In genomic region chr7:67803857-67804215, GRCm38 (mm10) we compare ENCODE assay signal across 7 mouse cellular contexts. TPM values are rescaled to one million over a fixed set of nuclear protein-coding genes. Genes with fewer than 3 reads are reported as not detected.
DNase-seq lines count a peak whose midpoint lies in the region; ATAC-seq and TF ChIP-seq lines count a peak whose summit lies in the region.

No protein-coding gene starts in this region.

- H3K4me2 ChIP-seq in lung, embryonic 14.5 days, result peak overlapping the region; percentile 64
- H3K4me2 ChIP-seq in neural tube, embryonic 15.5 days, result peak overlapping the region; percentile 61

- no peaks in the 10 kb centered on the region for H3K36me3 ChIP-seq in lung, embryonic 14.5 days (ENCODE audit: insufficient read depth)
- no peaks in the 10 kb centered on the region for H3K36me3 ChIP-seq in forebrain, embryonic 10.5 days (replicated peaks)
- no peaks in the 10 kb centered on the region for H3K36me3 ChIP-seq in limb, embryonic 10.5 days
- no peaks in the 10 kb centered on the region for H3K36me3 ChIP-seq in neural tube, embryonic 15.5 days

- no peak for DNase-seq in lung, embryonic 14.5 days
- DNase-seq in lung, adult 18-20 months, result no peak
- DNase-seq in forebrain, embryonic 10.5 days (ENCODE audit: extremely low spot score, low spot score), result no peak
- DNase-seq in limb, embryonic 10.5 days (ENCODE audit: low spot score), result no peak
- DNase-seq in B cell, adult 2 months, result no peak
- DNase-seq in left cerebral cortex, adult 11 months (ENCODE audit: low spot score), result no peak

- H3K9ac ChIP-seq in lung, embryonic 14.5 days, result peak overlapping the region; percentile 23
- 0 out of 2 replicates have a peak overlapping the region, but pooled peaks have one; percentile 18 for H3K9ac ChIP-seq in neural tube, embryonic 15.5 days (replicated peaks)

- 13% methylated on average over 12 of the region's 13 CpGs for WGBS in lung, embryonic 14.5 days
- WGBS in forebrain, embryonic 10.5 days, result 18% methylated on average over 12 of the region's 13 CpGs
- WGBS in limb, embryonic 10.5 days, result 12% methylated on average over 11 of the region's 13 CpGs
- 19% methylated on average over 13 of the region's 13 CpGs for WGBS in neural tube, embryonic 15.5 days

- H3K4me3 ChIP-seq in lung, embryonic 14.5 days (ENCODE audit: low read depth, low read length), result peak overlapping the region; percentile 37
- H3K4me3 ChIP-seq in forebrain, embryonic 10.5 days, result peak overlapping the region; percentile 51
- H3K4me3 ChIP-seq in limb, embryonic 10.5 days, result peak overlapping the region; percentile 50
- peak overlapping the region; percentile 35 for H3K4me3 ChIP-seq in neural tube, embryonic 15.5 days (replicated peaks)

- no peaks in the 10 kb centered on the region for H3K27me3 ChIP-seq in lung, embryonic 14.5 days (ENCODE audit: insufficient read depth, low read length)
- H3K27me3 ChIP-seq in forebrain, embryonic 10.5 days (ENCODE audit: poor library complexity, severe bottlenecking), result peaks cover 14% of the 10 kb centered on the region
- H3K27me3 ChIP-seq in limb, embryonic 10.5 days (ENCODE audit: low read depth, poor library complexity, severe bottlenecking), result peaks cover 14% of the 10 kb centered on the region
- H3K27me3 ChIP-seq in neural tube, embryonic 15.5 days (replicated peaks), result no peaks in the 10 kb centered on the region

- no peak overlapping the region for H3K27ac ChIP-seq in lung, embryonic 14.5 days (ENCODE audit: low read depth)
- peak overlapping the region; percentile 74 for H3K27ac ChIP-seq in forebrain, embryonic 10.5 days
- H3K27ac ChIP-seq in limb, embryonic 10.5 days, result peak overlapping the region; percentile 73
- no peak overlapping the region for H3K27ac ChIP-seq in neural tube, embryonic 15.5 days (replicated peaks)

- ATAC-seq in lung, embryonic 14.5 days (ENCODE audit: insufficient read depth), result no peak; the same call in 1 of the 2 replicates
- ATAC-seq in neural tube, embryonic 15.5 days (ENCODE audit: low FRiP score), result peak; percentile 80

- H3K9me3 ChIP-seq in lung, embryonic 14.5 days (ENCODE audit: low read depth, low read length), result no peaks in the 10 kb centered on the region
- no peaks in the 10 kb centered on the region for H3K9me3 ChIP-seq in forebrain, embryonic 10.5 days
- no peaks in the 10 kb centered on the region for H3K9me3 ChIP-seq in limb, embryonic 10.5 days (replicated peaks)
- no peaks in the 10 kb centered on the region for H3K9me3 ChIP-seq in neural tube, embryonic 15.5 days (replicated peaks)

- H3K4me1 ChIP-seq in lung, embryonic 14.5 days (ENCODE audit: insufficient read depth), result peaks cover 6% of the 10 kb centered on the region
- peaks cover 14% of the 10 kb centered on the region for H3K4me1 ChIP-seq in forebrain, embryonic 10.5 days
- peaks cover 17% of the 10 kb centered on the region for H3K4me1 ChIP-seq in limb, embryonic 10.5 days
- peaks cover 10% of the 10 kb centered on the region for H3K4me1 ChIP-seq in neural tube, embryonic 15.5 days

- no peak for TF ChIP-seq CTCF in lung, embryonic 14.5 days (IDR thresholded peaks at IDR 0.05; ENCODE audit: low read depth)

RNA-seq across cellular contexts. Expression of gene Synm, which starts 44.3 kb away (rescaled TPM):
- 4.8 and 5.6 TPM in 2 replicates for polyA plus RNA-seq in lung, embryonic 14.5 days (2014; fragmentation: Nextera tagmentation; extraction: Ambion mirVana)
- polyA plus RNA-seq in forebrain, embryonic 10.5 days (2016; fragmentation: Nextera tagmentation; extraction: Ambion mirVana), result 0.62 and 0.78 TPM in 2 replicates
- 0.15 and 0.29 TPM in 2 replicates for polyA plus RNA-seq in limb, embryonic 10.5 days (2016; fragmentation: Nextera tagmentation; extraction: Ambion mirVana)
- 10.0 and 10.5 TPM in 2 replicates for polyA plus RNA-seq in neural tube, embryonic 15.5 days (2015; fragmentation: Nextera tagmentation; extraction: Ambion mirVana)

Comparison
In these comparisons a context has a peak if more than half of its experiments do, and no peak if none do; other contexts are left out.
1. H3K27ac ChIP-seq: peak in forebrain, embryonic 10.5 days (single experiment) and limb, embryonic 10.5 days (single experiment); none in lung, embryonic 14.5 days (single experiment) and neural tube, embryonic 15.5 days (single experiment).
2. Peak in every context shown above with its lines, with median percentiles within 50 percentile points of each other: H3K4me3 ChIP-seq.